Mouse (Mus musculus) T-helper 2 cell (primary cell): ENCODE measurements around the gene 1110059E24Rik.

ENCODE experiments used
- in situ Hi-C: fragments of 300-600 bp; cut with MboI, MseI; formaldehyde crosslinking; loops from one replicate; pipeline ENCODE4 v1.15.1; 2025; ENCODE audit warnings: high pct_unique_total_duplicates

The 1110059E24Rik gene

DNA sequence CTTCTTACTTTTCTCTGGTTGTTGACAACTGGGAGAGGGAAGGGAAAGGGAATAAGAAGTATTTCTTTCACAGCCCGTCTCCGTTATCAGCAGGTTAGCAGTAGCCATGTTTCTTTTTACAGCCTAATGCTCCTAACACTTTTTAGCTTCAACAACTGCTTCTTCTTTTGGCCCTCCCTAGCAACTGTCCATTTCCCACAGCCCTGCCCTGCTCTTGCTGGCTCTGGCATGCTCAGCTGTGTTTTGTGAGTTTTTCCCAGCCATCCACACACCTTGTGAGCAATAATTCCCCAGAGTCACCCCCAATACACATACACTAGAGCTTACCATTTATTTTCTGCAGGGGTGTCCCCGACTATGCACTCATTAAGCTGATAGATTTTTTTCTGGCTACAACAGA is 75.3 kb downstream of the 1110059E24Rik start:
- in situ Hi-C loops, result loop anchor here (10.0 kb wide), 2 partner anchors 77 to 727 kb away; partner anchors contain the start of genes 1110059E24Rik and Abhd17b

DNA sequence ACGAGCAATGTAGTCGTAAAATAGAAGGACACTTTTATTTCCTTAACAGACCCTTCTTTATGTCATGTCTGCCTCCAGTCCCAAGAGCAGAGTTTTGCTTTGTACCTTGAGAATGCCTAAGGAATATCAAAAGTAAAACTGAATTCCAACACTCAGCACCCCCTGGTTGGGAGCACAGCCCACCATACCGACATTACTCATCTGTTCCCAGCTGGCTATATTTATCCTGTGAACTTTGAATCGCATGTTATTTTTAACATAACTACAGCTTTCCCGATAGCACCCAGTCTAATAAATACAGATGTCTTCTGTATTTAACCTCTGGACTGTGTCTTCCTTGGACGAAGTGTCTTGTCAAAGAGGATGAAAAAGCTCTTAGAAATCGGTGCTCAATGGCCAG is 80.8 kb downstream of the 1110059E24Rik start:
- in situ Hi-C loops, result loop anchor here (10.0 to 25.0 kb wide), 3 partner anchors 83 to 733 kb away; partner anchors contain the start of genes 1110059E24Rik and Abhd17b

DNA sequence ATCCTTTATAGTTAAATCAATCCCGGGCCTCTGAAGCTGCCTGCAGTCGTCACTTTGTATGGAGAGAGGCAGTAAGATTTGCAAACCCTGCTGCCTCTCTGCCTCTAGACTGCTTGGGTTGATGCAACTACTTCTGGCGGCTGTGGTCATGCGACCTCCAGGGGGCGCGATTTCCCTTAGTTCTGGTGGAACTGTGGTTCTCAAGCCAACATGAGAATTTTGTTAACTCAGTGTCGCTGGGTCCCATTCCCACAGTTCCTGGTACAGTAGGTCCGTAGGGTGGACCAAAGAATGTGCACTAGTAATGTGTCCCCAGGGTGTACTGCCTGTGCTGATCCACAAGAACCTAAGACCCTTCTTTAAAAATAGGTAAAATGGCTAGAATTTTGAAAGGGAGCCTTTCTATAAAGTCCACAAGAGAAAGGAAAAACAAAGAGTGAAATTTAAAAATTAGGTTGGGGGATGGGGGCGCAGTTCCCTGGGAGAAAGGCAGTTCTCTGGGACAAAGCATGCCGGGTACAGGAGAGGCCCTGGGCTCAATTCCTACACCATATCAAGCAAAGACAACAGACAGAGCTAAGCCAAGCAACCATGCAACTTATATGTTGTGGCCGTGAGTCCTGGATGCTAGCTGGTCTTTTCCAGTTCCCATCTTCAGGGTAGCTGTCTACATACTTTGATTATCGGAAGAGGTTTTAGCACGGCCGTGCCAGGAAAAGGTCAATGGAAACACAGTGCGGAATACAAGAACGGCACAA is 81.4 kb downstream of the 1110059E24Rik start:
- in situ Hi-C loops, result loop anchor here (10.0 to 25.0 kb wide), 3 partner anchors 83 to 733 kb away; partner anchors contain the start of genes 1110059E24Rik and Abhd17b

DNA sequence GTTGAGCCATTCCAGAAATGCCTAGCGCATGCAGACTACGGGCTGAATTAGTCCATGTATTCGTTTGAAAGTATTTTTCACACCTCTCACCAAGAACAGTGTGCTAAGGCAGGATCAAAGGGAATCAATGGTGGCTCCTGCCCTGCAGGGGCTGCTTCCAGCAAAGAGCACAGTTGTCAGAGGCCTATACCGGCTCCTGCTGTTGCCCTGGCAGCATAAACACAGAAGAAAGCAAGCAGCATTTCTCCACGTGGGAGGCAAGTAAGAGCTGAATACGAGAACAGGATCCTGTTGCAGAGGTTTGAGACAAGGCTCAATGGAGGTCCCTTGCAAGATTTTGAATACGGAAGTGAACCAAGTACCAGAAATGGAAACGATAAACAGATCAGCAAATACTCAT is 82.0 kb downstream of the 1110059E24Rik start:
- in situ Hi-C loops, result loop anchor here (10.0 to 25.0 kb wide), 3 partner anchors 84 to 734 kb away; partner anchors contain the start of genes 1110059E24Rik and Abhd17b

DNA sequence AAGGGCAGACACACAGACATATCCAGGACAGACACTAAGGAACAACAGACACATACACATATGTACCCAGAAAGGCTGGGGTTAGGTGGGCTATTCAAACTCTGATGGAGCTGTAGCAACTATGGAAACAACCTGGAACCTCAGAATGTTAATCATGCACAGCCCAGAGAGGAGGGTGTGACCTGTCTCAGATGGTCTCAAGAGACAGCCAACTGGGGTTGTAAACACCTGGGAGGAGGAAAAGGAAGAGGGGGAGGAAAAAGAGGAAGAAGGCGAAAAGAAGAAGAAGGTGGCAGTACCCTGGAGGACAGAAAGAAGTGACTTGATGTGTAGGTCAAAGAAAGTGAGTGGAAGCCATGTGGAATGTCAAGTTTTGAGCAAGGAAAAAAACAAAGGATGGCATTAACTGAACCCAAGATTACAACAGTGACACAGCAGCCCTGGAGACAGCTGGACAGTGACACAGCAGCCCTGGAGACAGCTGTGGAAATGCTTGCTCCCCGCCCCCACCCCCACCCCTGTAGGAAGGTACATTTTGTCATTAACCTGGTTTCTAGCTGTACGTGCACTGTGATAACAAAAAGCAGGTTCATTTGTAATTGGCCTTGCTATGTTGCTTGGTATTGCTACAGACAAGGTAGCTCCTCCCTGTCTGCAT is 84.1 kb downstream of the 1110059E24Rik start:
- in situ Hi-C loops, result loop anchor here (5.0 to 25.0 kb wide), 2 partner anchors 179 to 181 kb away; no protein-coding TSS in a partner anchor

DNA sequence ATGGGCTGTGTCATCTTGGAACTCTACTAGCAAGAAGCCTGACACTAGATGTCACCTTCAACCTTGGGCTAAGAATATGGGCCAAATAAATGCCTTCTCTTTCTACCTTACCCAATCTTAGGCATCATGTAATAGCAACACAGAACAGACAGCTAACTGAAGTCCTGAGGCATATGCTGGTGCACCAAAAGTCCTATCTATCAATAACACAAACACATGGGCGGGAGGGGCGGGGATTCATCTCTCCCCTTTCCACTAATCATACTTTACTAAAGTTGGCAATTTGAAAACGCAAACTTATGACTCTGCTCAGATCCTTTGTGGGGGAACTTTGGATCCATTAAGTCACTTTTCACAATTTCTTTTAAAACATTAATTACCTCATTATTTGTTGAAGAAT is 84.8 kb downstream of the 1110059E24Rik start:
- in situ Hi-C loops, result loop anchor here (5.0 to 25.0 kb wide), 2 partner anchors 179 to 181 kb away; no protein-coding TSS in a partner anchor

DNA sequence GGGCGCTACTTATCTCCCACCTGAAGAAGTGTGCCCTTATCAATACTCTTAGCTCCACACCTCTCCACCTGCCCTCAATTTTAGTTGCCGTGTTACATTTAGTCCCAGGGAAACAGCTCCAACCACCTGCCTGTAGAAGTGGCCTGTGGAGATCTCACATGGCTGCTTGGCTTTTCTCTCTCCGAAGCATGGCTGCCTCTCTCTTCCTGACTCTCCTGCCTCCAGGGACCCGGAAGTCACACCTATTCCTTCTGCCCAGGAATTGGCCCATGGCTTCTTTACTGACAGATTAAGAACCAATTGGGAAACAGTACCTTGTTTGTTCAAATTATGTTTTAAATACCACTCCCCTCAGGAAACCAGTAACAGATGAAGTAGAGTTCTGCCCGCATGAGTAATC is 86.3 kb downstream of the 1110059E24Rik start:
- in situ Hi-C loops, result loop anchor here (5.0 to 25.0 kb wide), 2 partner anchors 179 to 181 kb away; no protein-coding TSS in a partner anchor

DNA sequence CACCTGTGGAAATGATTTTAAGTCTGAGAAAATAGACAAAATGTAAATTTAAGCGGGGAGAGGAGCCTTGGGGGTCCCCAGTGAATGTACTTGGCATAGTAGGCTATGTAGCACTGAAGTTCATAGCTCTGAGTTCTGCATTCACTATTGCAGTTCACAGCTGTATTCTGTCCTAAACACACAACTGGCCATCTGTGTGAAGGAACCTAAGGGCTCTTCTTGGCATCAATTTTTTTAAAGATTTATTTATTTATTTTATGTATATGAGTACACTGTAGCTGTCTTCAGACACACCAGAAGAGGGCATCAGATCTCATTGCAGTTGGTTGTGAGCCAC is 88.3 kb downstream of the 1110059E24Rik start:
- in situ Hi-C loops, result loop anchor here (25.0 kb wide), 1 partner anchor 177 kb away; no protein-coding TSS in a partner anchor

DNA sequence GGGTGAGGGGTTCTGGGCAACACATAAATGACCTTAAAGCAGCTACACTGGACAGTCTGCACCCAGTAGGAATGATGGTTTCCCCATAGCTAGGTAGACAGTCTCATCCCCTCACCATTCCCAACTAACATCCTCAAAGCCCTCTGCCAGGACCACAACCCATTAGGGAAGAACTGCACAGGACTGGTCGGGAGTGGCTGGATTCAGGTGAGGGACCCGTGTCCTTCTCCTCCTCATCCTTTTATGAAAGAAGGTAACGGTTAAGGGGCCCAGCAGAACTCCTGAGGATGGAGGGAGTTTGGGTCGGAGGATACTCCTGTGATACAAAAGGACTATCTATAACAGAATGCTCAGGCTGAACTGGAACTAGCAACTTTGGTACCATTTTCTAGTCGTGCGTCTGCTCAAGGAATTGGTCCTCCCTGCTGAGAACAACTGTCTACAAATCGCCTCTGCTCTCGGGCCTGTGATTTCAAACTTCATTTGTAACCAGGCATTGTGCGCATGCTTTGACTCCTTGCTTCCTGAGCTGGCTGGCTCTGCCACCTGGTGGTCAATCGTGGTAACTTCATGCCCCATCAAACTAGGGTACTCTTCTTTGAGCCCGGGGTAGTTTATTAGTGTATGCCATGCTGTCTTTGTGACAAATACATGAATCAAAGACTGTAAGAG is 88.9 kb downstream of the 1110059E24Rik start:
- in situ Hi-C loops, result loop anchor here (25.0 kb wide), 1 partner anchor 177 kb away; no protein-coding TSS in a partner anchor

DNA sequence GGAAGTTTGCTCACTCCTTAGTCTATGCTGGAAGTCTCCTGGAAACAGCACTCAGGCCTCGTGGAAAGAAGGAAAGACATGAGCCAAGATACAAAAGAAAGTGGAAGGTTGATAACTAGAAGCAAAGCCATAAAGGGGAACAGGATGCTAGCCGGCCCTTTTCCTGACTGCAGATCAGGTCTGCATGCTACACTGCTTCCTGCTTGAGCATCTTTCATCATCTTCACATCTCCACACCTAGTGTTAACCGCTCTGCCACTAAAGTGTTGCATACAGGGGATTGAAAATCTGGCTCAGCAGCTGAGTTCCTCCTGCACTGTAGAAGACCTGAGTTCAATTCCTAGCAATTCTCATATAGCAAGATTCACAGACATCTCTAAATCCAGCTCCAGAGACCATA is 89.8 kb downstream of the 1110059E24Rik start:
- in situ Hi-C loops, result loop anchor here (25.0 kb wide), 1 partner anchor 176 kb away; no protein-coding TSS in a partner anchor

DNA sequence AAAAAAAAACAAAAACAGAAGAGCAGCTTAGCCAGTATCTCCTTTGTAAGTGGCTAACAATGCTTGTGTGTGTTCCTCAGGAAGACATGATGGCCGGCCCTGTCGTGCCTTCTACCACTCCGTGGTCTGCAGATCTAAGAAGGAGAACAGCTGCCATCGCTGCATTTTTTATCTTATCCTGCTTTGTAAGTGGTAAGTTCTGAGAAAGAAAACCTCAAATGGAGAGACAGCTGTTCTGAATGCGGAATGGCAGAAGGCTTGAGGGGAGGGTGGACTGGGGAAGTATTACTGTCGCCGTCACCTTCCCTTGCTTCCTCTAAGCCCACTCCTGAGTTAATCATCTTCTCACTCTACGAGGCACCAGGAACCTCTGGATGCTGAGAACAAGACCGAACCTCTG is 100.0 kb downstream of the 1110059E24Rik start:
- in situ Hi-C loops, result loop anchor here (25.0 kb wide), 1 partner anchor 166 kb away; no protein-coding TSS in a partner anchor

DNA sequence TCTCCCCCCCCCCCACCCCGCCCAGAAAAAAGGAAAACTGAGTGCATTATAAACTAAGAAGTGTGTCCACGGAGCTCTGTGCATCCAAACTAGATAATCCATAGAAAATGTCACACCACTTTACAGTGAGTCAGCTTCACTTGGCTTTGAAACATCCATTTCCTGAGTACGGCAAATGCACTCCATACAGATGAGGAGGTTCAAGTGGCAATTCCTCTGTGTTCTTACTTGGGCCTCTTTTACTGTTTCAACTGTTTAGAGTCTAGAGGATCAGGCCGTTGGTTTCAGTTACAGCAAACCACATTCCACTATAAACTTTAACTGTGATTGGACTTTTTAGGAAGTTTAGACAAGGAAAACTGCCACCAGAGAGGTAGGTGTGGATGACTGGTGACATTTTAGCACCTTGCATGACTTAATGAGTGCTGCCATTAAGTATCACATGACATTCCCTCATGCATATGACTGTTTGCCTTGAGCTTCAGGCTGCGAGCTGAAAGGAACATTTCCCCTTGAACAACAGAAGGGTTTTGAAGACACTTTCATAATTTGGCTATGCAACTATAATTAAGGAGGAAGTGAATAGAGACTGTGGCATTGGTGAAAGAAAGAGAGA is 100.7 kb downstream of the 1110059E24Rik start:
- in situ Hi-C loops, result loop anchor here (25.0 kb wide), 1 partner anchor 165 kb away; no protein-coding TSS in a partner anchor

DNA sequence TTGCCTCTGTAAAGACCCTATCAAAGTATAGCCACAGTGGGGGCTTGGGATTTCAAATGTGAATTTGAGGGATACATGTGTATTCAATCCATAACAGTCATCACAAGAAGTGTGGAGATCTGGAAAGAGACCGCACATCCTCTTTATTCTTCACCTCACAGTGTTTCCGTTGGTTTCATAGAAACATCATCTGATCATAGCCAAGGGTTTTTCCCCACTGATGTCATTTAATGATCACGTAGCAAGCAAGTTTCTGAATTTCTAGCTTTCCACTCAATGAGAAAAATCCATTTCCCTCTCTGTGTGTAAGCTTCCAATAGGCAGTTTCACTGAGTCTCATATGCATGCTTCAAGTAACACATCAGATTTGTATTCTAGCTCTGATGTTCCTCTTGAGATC is 103.1 kb downstream of the 1110059E24Rik start:
- in situ Hi-C loops, result loop anchor here (25.0 kb wide), 1 partner anchor 162 kb away; no protein-coding TSS in a partner anchor

DNA sequence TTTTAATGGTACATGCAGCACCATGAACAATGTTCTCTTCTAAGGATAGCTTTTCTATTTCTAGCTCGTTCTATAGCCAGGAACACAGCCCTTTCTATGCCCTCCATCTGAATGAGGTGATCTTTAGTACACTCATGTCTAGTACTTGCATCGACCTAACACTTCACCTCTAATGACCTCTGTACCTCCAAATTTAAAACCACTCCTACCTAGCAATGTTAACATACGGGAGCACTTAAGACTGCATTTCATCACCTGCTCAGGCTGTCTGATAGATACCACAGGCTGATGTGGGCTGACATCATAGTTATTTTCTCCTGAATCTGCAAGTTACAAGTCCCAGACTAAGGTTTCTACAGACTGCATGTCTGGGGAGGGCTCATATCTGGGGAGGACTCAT is 103.8 kb downstream of the 1110059E24Rik start:
- in situ Hi-C loops, result no loop called here

DNA sequence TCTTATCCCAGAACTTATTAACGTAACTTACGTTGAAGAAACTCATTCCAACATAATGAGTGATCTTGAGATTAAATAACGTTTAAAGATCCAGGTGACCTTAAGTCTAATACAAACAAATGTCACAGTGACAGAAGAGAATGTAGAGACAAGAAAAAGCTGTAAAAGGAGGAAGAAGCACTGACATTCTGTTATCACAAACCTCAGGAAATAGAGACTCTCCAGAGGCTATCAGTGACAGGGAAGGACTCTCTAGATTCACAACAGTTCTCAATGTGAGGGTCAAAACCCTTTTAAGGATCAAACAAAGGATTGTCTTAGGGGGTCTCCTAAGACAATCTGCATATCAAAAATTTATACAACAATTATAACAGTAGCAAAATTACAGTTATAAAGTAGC is 115.7 kb downstream of the 1110059E24Rik start:
- in situ Hi-C loops, result no loop called here
